Mouse (Mus musculus): Measurements from ENCODE around the gene Mapk3.

Mapk3 gene

DNA sequence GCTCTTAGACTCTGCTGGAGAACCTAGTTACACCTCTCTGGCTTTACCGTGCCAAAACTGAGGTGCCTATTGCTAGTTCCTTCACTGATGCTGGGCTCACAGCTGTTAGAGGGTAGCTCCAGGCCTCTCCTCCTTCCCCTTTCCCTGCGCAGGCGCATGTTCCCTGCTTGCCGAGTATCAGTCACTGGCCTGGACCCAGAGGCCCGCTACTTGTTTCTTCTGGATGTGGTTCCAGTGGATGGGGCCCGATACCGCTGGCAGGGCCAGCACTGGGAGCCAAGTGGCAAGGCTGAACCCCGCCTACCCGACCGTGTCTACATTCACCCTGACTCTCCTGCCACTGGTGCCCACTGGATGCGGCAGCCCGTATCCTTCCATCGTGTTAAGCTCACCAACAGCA lies 23.3 kb downstream of the Mapk3 start:
- WGBS = 77% methylated on average over 13 of the region's 13 CpGs

GRCm38 (mm10) chr7:126784469-126784868 lies 25.1 kb downstream of the Mapk3 start:
- 82% methylated on average over 7 of the region's 7 CpGs for WGBS

DNA sequence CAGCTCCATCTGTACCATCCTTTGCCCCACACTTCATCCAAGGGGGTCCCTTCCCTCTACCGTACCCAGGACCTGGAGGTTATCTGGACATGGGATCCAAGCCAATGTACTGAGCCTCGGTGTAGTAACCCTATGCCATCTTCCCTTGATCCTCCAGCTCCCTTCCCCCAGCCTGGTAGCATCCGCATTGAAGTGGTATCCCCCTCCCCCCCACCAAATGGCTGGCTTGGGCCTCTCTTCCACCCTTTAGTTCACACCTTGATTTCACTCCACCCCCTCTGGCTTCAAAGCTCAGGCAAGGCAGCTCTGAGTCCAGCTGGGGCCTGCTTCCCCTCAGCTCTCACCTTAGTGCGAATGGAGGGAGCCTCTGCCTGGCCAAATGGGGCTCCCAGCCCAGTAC lies 25.7 kb downstream of the Mapk3 start:
- WGBS = 77% methylated on average over 4 of the region's 4 CpGs

- 84% methylated on average over 14 of the region's 14 CpGs for WGBS
These were observed 26.7 kb downstream of the Mapk3 start for GRCm38 (mm10) chr7:126786142-126786541.

- WGBS = 82% methylated on average over 4 of the region's 4 CpGs
These were observed 29.7 kb downstream of the Mapk3 start for GRCm38 (mm10) chr7:126789141-126789540.

GRCm38 (mm10) chr7:126791851-126792720 lies 32.7 kb downstream of the Mapk3 start, which contains the start of gene Ppp4c:
TSS of gene Ppp4c (minus strand) at chr7:126792496.
- under 1% methylated on average over 82 of the region's 83 CpGs for WGBS

DNA sequence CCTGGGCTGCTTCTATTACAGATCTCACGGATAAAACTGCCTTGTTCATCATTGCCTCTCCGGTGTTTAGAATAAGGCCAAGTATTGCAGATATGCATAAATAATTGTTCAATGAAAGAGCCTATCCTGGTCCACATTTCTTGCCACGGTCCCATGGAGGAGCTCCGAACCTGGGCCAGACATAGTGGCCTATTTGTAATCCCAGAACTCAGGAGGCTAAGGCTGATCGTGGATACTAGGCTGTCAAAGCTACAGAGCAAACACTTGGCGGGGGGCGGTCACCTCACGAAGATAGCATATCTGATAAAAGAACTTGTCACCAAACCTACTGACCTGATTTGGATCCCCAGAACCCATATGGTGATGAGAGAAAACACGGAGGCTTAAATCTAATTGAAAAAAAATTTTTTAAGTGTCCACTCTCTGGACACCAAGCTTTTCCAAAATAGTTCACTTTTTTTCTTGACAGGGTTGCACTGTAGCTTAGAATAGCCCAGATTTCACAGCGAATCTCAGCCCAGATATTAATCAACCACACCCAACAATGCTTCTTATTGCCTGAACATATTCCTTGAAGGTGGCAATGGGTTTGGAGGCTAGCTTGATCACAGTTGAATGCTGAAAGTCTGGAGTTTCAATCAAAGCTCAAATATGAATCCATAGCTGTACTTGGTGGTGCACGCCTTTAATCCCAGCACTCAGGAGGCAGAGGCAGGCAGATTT lies 33.5 kb downstream of the Mapk3 start:
- 22% methylated on average over 11 of the region's 11 CpGs for WGBS

DNA sequence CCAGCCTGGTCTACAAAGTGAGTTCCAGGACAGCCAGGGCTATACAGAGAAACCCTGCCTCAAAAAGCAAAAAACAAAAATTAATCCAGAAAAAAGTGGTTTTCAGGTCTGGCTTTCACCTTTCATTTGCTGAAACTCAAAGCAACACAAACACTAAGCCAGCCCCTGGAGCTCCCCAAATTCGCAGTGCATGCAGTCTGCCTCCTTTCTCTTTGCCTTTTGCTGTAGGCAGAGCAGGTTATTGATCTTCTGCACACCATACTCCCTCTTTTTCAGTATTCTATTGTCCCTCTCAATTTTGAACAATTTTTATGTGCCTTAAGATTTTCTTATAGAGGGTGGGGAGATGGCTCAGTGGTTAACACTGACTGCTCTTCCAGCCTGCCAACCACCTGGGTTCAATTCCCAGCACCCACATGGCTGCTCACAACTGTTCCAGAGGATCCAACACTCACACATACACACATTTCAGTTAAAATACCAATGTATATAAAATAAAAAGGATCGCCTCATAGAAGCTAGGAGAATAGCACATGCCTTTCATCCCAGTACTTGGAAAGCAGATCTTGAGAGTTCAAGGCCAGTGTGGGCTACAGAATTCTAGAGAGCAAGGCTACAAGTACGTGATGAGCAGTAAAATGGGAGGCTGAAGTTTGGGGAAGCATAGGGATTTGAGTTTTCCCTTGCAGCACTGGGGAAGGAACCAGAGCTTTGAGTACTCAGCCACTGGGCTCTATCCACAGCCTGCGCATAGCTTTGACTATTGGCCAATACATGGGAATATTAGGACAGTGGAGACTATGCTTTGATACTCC lies 34.3 kb downstream of the Mapk3 start:
- WGBS = 68% methylated on average over 4 of the region's 4 CpGs

DNA sequence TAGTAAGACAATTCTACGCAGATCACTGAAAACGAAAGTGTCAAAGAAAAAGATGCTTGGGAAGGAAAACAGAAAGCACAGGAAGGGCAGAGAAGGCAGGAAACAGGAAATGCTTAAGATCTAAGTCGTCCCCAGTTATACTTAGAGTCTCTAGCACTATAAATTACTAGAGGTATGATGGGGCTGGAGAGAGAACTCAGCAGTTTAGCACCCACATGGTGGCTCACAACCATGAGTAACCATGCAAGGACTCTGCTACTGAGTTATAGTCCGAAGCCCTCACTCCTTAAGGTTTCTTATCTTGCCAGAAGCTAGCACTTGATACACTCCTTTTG lies 34.8 kb downstream of the Mapk3 start:
- 63% methylated on average over 4 of the region's 4 CpGs for WGBS

DNA sequence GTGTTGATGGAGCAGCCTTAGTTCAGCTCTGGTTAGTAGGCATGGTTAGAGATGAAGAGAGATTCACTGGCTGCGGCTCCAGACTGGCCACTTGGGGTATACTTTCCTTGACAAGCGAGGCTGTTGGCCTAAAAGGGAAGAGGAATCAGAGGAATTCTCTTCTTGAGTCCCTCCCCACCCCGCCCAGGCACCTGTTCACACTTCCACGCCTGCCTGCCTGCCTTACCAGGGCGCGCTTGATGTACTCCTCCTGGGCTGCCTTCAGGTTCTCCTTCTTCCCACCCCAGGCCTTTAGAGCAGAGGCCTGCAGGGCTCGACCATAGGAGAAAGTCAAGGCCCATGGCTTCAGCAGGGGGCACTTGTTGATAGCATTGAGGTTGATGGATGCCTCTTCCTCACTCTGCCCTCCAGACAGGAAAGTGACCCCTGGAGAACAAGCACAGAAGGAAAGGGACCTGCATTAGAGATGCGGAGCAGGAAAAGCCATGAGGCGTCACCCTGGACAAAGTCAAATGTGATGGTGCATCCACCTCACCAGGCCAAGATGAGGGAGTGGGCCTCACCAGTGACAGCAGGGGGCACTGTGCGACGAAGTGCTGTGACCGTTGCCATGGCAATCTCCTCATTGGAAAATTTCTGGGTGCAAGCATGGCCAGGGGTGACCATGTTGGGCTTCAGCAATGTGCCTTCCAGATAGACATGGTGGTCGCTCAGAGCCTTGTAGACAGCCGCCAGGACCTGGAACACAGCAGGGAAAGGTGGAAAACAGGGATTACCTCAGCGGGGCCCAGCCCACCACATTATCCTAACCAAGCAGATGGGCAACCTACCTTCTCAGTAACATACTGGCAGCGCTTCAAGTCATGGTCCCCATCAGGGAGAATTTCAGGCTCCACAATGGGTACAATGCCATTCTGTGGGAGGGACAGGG lies 36.3 kb downstream of the Mapk3 start:
- 71% methylated on average over 16 of the region's 16 CpGs for WGBS

DNA sequence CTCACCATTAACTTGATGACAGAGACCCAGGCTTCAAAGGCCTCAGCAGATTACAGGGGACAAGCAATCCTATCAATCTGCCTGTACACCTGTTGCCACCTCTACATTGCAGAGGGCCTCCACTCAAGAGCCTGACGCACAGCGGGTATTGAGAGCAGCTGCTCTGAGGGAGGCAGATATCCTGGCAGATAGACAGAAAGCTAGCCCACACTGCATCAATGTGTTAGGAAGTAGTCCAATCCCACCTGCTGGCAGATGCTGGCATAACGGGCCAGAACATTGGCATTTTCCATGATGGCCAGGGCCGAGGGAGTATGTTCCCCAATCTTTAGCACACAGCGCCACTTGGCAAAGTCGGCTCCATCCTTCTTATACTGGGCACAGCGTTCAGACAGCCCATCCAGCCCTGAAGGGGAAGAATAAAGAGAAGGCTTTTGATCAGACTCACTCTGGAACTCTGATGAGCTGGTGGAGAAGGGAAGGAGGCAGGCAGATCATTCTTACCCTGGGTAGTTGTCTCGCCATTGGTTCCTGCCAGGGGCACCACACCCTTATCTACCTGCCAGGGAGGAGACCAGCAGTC lies 37.0 kb downstream of the Mapk3 start:
- WGBS = 24% methylated on average over 8 of the region's 8 CpGs

- 8% methylated on average over 21 of the region's 21 CpGs for WGBS
These were observed 38.2 kb downstream of the Mapk3 start, which contains the start of gene Fam57b for GRCm38 (mm10) chr7:126797411-126798126. TSS of gene Fam57b (plus strand) at chr7:126797668.

DNA sequence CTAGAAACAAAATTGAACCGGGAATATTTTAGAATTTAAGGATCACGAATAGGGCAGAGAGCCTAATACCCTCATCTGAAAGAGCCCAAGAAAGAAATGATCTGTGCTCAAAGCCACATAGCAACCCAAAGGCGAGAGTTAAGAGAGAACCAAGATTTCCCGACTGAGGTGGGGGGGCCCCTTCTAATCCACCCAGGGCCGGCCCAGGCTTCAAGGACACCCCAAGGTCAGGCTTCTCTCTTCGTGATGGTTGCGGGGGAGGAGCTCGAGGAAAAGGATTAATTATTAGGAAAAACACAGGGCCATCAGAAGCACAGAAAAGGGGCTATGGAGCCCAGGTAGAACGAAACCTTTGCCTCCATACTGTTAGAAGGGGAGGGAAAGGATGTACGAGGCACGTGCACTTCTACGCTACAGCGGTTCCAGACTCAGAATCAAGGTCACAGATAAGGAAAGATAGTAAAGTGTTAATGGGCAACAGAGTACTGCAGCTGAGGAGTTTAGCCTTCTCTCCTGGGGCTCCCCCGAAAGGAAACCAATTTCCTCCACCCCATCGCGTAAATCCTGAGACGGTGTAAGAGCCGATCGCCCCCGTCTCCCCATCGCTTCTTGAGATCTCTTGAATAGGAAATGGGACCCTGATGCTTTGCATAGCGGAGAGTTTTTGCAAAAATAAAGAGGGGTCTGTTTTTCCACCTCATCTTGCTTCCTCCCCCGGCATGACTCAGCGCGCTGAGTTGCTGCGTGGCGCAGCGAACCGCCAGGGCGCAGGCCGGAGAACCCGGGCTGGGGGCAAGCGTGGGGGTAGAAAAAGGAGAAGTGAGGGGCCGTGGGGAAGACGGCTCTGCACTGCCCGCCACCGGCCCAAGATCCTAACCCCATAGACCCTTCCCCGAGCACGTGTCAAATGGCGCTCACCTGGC lies 39.0 kb downstream of the Mapk3 start:
- 1% methylated on average over 40 of the region's 40 CpGs for WGBS

GRCm38 (mm10) chr7:126799050-126799467 lies 39.7 kb downstream of the Mapk3 start:
- WGBS = 1% methylated on average over 30 of the region's 36 CpGs

DNA sequence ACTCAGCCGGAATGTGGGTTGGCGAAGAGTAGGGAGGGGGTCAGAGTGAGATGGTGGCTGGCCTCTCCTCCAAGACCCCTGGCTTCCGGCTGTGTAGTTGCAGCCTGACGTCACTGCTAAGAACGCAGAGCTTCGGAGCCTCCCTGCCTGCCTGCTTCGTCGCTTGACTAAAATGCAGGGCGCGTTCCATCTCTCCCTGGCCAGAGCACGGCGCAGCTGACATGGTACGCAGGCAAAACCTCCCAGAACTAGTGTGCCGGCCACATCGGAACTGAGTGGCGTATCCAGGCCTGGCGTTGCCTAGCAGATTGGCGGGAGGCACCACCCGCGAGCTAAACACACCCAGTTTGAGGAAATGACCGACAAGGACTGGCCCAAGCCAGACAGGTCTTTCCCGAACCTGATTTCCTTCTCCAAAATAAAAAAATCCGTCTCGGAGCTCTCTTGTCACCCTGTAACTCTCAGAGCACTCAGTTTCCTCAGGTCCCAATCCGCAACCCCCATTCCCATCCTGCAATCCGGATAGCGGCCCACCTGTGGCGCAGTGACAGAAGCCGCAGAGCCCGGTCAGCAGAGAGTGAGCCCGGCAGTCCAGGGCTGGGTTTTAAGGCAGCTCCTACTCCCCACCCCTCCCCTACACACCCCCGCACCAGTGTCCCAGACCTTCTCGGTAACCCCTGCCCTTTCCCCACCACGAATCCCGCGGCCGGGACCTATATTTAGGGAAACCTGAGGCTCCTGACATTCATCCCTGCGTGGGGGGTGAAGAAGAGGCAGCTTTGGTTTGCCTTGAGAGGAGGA lies 40.3 kb downstream of the Mapk3 start:
- 1% methylated on average over 36 of the region's 38 CpGs for WGBS

GRCm38 (mm10) chr7:126800269-126801056 lies 41.1 kb downstream of the Mapk3 start:
- 47% methylated on average over 5 of the region's 5 CpGs for WGBS

DNA sequence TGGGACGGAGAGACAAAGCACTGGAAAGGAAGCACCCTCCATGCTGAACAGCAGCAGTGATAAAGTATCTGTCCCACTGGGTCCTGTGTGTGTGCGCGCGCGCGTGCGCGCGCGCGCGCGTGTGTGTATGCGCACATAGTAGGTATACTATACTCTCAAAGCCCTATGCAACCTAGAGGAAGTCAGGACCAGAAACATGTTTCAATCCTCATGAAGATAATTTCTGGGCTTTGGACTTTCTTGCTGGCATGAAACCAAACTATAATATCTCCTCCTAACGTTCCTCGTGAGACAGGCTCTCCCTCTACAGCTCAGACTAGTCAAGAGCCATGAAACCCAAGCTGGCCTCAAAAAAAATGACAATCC lies 41.6 kb downstream of the Mapk3 start:
- WGBS = 89% methylated on average over 16 of the region's 16 CpGs

All from cerebral cortex, adult 2 months (tissue).